Mouse (Mus musculus) embryo, embryonic 10.5 days (tissue): ENCODE data around the gene Rasgef1c.
A peak's percentile ranks its signal among the peaks of the same experiment; 100 is the strongest.

Experiments
- DNase-seq: peaks from one replicate; pipeline ENCODE4 v3.0.0-alpha.2; 2015; ENCODE audit warnings: low spot score

Rasgef1c gene

DNA sequence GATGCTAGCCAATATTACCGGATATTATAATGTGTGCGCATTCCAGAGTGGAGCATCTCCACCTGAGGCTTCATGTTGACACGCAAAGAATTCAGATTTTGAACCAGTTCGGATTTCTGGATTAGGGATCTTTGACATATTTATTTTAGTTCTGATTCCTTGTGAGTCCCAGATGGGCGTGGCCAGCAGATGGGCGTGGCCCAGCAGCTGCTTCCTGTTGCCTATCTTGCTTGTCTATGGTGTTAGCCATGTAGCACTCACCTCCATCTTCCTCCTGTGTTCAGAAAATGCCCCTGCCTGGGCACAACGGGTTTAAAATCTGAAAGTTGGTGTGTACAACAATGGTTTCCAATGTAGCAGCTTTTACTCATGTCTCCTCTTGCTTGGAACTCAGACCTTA, 24.5 kb downstream of the Rasgef1c start:
- DNase-seq = no peak

GRCm38 (mm10) chr11:49927169-49927568, 25.5 kb downstream of the Rasgef1c start:
- DNase-seq = peak; percentile 52

- no peak for DNase-seq
Measured at GRCm38 (mm10) chr11:49927670-49928069, 26.0 kb downstream of the Rasgef1c start.

DNA sequence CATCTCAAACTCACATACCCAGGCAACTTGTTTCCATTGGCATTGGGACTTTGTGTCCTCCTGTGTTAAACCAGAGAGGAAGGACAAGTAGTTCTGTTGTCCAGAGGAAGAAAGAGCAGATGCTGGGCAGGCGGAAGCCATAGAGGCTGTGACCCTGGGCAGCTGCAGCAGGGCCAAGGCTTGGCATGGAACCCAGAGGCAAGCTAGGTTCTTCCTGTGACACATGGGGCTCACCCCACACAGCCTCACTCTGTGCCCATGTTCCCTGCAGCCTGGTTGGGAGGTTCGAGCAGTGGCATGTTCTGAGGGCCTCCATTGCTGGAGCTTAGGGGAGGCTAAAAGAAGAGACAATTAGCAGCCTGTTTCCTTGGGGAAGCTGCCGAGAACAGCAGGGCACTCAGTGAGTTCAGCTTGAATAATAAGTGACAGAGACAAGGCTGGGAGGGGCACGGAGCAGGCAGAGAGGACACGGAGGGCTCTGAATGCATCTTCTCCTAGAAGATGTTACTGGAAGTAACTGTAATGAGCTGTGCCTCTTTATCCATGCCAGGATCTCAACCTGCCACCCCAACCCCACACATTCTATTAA, 29.5 kb downstream of the Rasgef1c start:
- no peak for DNase-seq

GRCm38 (mm10) chr11:49931853-49932252, 30.2 kb downstream of the Rasgef1c start:
- peak; percentile 82 for DNase-seq

- DNase-seq = no peak
Measured at GRCm38 (mm10) chr11:49933811-49934210, 32.2 kb downstream of the Rasgef1c start.

- DNase-seq = no peak
Measured at GRCm38 (mm10) chr11:49934322-49934721, 32.7 kb downstream of the Rasgef1c start.

DNA sequence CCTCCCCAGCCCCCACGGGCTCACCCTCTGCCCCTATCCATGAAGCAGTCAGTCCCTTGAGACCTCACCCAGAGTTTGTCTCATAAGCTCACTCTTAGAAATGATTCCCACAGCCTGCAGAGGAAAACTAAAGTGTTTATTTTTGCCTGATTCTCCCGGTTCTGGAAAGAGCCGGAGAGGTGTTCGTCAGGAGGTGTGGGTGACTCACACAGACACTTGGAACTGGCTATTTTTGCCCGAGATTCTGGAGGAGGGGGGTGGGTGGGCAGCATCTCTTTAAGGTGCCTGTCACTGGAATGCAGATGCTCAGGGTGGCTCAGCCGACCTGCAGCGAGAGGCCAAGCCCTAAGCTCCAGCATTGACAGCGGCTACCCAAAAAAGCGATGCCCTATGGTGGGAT, 34.8 kb downstream of the Rasgef1c start:
- no peak for DNase-seq

DNA sequence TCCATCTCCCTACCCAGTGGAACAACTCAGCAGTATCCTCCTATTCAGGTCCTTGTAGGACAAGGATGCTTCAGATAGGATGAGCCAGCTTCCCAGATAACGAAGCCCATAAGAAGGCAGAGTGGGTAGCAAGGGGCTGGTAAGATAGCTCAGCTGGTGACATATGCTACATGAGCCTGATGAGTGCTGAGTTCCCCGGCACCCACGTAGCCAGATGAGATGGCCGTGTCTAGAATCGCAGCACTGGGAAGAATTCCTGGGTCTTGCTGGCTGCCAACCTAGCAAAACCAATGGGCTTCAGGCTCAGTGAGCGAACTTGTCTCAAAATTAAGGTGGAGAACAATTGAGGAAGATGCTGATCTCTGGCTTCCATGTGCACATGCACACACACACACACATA, 36.1 kb downstream of the Rasgef1c start:
- no peak for DNase-seq

- no peak for DNase-seq
Measured at GRCm38 (mm10) chr11:49938258-49939164, 36.9 kb downstream of the Rasgef1c start.

DNA sequence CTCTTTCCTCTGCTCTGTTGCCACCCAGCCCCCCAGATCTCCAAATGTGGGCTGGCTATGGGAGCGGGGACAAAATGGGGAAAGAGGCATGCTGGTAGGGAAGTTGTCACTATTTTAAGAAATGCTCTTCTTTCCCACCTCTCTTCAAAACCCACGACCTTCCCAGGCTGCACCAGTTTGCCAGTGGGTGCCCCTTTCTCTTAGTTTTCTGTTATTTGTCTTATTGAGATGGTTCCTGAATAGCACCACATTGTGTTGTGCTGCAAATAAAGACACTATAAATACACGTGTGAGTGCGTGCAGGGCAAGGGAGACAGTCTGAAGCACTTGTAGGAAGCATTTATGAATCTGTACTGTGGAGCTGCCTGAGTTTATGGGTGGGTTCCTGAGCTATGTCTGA, 41.2 kb downstream of the Rasgef1c start:
- DNase-seq = no peak

GRCm38 (mm10) chr11:49943901-49944300, 42.3 kb downstream of the Rasgef1c start:
- no peak for DNase-seq

- DNase-seq = no peak
Measured at GRCm38 (mm10) chr11:49945726-49946125, 44.1 kb downstream of the Rasgef1c start.

GRCm38 (mm10) chr11:49949839-49950238, 48.2 kb downstream of the Rasgef1c start:
- DNase-seq = no peak

DNA sequence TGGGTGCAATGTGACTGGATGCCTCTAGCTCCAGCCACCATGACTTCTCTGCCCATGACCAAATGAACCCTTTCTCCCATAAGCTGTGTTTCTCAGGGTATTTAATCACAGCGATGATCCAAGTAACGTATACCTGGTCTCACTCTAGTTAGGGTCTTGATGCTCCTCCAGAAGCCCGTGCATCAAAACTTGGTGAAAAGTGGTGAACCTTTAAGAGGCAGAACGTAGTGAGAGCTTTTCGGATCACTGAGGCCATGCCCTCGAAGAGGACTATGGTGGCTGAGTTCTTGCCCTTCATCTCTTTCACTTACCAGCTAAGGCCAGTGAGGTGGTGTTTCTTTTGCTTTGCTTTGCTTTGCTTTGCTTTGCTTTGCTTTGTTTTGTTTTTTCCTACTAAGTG, 52.0 kb downstream of the Rasgef1c start:
- DNase-seq = no peak

DNA sequence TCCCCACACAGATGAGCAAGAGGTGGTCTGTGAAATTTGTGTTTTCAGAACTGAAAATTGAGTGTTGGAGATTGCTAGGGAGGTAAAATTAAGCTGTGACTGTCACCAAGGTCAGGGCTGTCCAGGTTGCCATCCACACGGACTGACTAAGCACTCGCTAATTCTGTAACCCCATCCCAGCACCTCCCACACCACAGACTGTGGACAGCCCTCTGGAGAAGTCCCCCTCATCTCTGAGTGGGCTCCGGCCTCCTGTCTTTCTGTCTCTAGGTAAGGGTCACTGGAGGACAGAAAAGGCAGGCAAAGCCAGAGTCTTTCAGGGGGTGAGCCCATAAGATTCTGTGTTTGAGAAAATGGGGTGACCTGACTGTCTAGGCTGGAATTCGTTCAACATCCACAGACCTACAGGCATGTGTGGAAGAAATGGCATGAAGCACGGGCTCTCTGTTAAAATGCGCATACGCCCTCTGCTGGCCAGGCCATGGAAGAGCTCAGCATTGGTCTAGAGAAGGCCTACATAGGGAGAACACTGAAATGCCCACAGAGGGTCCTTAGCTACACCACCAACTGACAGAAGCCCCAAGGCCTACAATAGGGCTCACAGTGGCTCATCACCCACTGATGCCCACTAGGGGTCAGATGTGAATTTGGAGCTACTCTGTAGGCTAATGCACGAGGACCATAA, 54.1 kb downstream of the Rasgef1c start:
- peak; percentile 90 for DNase-seq

DNA sequence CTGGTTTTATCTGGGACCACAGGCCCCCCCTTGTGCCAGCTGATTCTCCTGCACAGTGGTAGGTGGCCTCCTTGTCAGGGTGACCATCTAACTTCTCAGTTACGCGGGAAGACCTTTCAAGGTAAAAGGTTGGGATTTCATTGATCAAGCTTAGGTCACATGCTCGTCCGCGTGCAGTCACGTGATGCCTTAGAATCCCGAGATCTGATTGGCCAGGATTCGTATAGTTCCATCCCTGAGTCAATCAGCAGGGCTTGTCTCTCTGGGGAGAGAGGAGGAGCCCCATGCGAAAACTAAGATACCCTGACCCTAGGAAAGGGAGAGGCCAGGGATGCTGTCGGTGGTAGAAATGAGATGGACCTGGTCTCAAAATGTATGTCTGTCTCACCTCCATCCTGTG, 56.4 kb downstream of the Rasgef1c start:
- no peak for DNase-seq

- DNase-seq = peak; percentile 91
Measured at GRCm38 (mm10) chr11:49961098-49961740, 59.6 kb downstream of the Rasgef1c start.

- no peak for DNase-seq
Measured at GRCm38 (mm10) chr11:49965320-49965719, 63.7 kb downstream of the Rasgef1c start.

- no peak for DNase-seq
Measured at GRCm38 (mm10) chr11:49969692-49970091, 68.1 kb downstream of the Rasgef1c start.

DNA sequence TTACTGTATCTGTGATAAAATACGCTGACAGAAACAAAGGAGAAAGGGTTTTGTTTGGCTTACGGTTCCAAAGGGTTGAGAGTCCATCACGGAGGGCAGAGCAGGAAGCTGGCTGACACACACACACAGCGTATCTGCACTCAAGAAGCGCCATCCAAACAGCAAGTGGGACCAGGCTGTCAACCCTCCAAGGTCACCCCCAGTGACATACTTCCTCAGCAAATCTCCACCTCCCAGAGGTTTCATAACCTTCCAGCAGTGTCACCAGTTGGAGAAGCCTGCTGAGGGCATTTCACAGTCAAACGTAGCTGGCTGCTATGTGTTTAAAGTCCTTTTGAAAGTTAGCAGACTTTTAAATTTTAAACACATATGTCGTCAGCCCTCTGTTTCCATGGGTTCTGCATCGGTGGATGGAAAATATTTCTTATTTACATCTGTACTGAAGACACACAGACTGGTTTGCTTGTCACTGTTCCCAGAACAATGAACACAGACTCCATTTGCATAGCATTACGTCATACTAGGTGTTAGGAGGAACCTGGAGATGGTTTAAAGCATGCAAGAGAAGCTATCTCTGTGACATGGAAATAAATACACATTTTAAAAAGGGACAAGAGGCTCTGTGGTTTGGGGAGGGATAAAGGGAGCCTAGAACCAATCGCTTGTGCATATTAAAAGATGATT, 72.2 kb downstream of the Rasgef1c start:
- no peak for DNase-seq

DNA sequence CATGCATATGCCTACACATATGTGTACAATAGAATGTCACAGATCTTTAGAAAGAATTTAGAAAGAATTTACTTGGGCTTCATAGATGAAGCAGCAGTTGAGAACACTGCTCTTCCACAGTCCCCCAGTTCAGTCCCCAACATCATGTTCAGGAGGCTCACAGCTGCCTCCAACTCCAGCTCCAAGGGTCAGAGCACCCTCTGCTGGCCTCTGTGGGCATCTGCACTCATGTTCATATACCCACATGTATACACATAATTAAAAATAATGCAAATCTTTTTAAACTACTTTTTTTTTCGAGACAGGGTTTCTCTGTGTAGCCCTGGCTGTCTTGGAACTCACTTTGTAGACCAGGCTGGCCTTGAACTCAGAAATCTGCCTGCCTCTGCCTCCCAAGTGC, 73.0 kb downstream of the Rasgef1c start:
- no peak for DNase-seq
